Mouse (Mus musculus) cerebellum, adult 2 months (tissue): Measurements from ENCODE around the gene Hcrtr1. TPM values are rescaled to one million over a fixed set of nuclear protein-coding genes. Genes with fewer than 3 reads are reported as not detected.

Experiments used
- DNase-seq, 2 experiments: peaks; one replicate each; pipeline ENCODE4 v3.0.0; 2021
- H3K27ac ChIP-seq: fragments of 200-500 bp; 2 replicates; pipeline ENCODE4 v1.5.1; 2012; ENCODE audit warnings: low read length, control low read depth, inconsistent platforms; ENCODE audit not compliant: insufficient read depth
- H3K27me3 ChIP-seq: fragments of 200-500 bp; 2 replicates; pipeline ENCODE4 v1.6.1; 2012; ENCODE audit warnings: inconsistent platforms, mild to moderate bottlenecking, low read length, moderate library complexity; ENCODE audit not compliant: control insufficient read depth, insufficient read depth
- H3K4me1 ChIP-seq: fragments of 200-500 bp; 2 replicates; pipeline ENCODE4 v1.6.1; 2011; ENCODE audit warnings: low read length; ENCODE audit not compliant: control insufficient read depth, insufficient read depth
- H3K4me3 ChIP-seq: fragments of 200-500 bp; replicated peaks from 2 replicates; pipeline ENCODE3; 2011; ENCODE audit warnings: mild to moderate bottlenecking, low read depth, low read length, control low read depth; ENCODE audit not compliant: insufficient read depth
- CTCF ChIP-seq: fragments of 200-500 bp; IDR thresholded peaks from 2 replicates; pipeline ENCODE4 v1.5.1; 2011; ENCODE audit warnings: low read depth, mild to moderate bottlenecking, control low read depth, low read length, moderate library complexity, borderline replicate concordance; ENCODE audit not compliant: insufficient read depth
- POLR2A ChIP-seq: fragments of 200-500 bp; IDR thresholded peaks from 2 replicates; pipeline ENCODE4 v1.6.1; 2011; ENCODE audit warnings: low read length, control low read depth, borderline replicate concordance; ENCODE audit not compliant: insufficient read depth
- WGBS: fragments of 180-500 bp; shearing (Covaris S2); methylation state at CpG from one replicate; pipeline ENCODE4 v1.1.7; 2018; 5-methylcytosine and 5-hydroxymethylcytosine counted together
- polyA plus RNA-seq: library from polyadenylated mRNA; depleted of rRNA; stranded (reverse); fragments of >200 nt; gene quantifications from 2 replicates; pipeline ENCODE4 v1.2.3, GENCODE M21; 2012; rRNA removed

Hcrtr1 gene
- polyA plus RNA-seq, 1 experiment, result 5.2 TPM

DNA sequence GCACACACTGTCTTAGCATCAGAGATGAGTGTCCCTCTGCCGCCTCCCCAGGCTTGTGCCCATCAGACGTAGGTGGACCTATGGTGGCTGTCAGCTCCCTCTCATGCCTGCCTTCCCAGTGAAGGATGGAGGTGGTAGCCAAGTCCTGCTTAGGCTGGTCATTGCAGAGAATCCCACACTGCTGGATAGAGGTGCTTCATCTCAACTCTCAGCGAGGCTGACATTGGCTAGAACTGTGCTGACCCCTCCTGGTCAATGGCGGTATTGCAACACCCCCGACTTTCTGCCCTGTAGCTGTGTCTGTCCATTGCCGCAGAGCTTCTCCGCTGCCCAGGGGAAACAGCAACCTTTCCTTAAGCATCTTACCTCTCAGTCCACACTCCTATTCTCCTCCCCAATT is 51.9 kb downstream of the Hcrtr1 start:
- WGBS, result 12% methylated on average over 7 of the region's 7 CpGs
- TF ChIP-seq CTCF (peak; percentile 100), POLR2A (no peak)
- no peaks in the 10 kb centered on the region for H3K27me3 ChIP-seq
- no peak overlapping the region for H3K4me3 ChIP-seq
- H3K27ac ChIP-seq, result no peak overlapping the region
- H3K4me1 ChIP-seq, result peaks cover 43% of the 10 kb centered on the region
- DNase-seq, result peak; percentile 89 to 98

GRCm38 (mm10) chr4:130085246-130085820 is 53.8 kb downstream of the Hcrtr1 start:
- WGBS, result 41% methylated on average over 12 of the region's 12 CpGs
- no peak for TF ChIP-seq POLR2A
- no peak for TF ChIP-seq CTCF
- no peak overlapping the region for H3K4me3 ChIP-seq
- no peaks in the 10 kb centered on the region for H3K27me3 ChIP-seq
- peak; percentile 54 to 74 for DNase-seq
- peaks cover 58% of the 10 kb centered on the region for H3K4me1 ChIP-seq
- no peak overlapping the region for H3K27ac ChIP-seq

DNA sequence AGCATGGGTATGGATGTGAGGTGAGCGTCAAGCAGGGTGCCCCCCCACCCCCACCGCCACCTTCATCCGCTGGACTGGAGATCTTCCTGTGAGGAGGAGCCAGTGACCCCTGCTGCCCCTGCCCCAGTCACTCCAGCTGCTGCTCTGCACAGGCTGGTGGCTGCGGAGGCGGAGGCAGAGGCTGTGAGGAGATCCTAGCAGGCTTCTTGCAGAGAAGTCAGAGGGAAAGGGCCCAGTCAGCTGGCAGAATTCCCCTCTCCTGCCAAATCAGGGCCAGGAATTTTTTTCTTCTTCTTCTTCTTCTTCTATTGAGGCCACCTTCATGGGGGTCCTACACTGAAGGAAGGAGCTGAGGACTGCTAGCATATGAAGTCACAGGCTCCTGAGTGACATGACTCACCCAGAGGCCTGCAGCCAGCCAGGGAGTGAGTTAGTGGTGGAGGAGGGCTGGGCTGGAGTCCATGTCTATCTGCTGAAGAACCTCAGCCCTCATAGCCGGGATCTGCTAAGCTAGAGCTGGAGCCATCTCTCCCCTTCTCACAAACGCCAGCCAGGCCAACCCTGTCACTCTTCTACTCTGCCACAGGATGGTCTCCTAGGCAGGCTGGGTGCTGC is 54.7 kb downstream of the Hcrtr1 start:
- no peaks in the 10 kb centered on the region for H3K27me3 ChIP-seq
- TF ChIP-seq CTCF (no peak), POLR2A (no peak)
- peaks cover 67% of the 10 kb centered on the region for H3K4me1 ChIP-seq
- WGBS, result 61% methylated on average over 7 of the region's 7 CpGs
- no peak overlapping the region for H3K27ac ChIP-seq
- H3K4me3 ChIP-seq, result no peak overlapping the region
- peak; percentile 51 to 63 for DNase-seq

DNA sequence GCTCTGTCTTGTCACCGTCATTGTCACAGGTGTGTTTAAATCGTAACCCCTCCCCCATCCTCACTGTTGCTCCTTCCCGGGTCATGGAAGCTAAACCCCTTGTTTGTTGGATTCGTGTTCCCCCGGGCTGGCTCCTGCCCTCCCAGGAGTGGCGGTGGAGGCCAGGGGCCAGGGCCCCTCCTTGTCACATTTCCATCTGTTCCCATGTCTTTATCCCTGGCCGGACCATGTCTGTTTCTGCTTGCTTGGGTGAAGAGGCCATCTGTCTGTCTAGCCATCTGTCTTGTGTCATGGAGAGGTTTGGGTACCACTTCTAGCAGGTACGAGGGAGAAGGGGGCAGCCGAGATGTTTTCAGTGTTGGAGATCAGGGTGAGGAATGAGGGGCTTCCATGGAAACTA is 56.9 kb downstream of the Hcrtr1 start:
- peaks cover 88% of the 10 kb centered on the region for H3K4me1 ChIP-seq
- no peaks in the 10 kb centered on the region for H3K27me3 ChIP-seq
- DNase-seq, result peak in 1 of 2 experiments; percentile 47
- no peak overlapping the region for H3K4me3 ChIP-seq
- H3K27ac ChIP-seq, result no peak overlapping the region
- no peak for TF ChIP-seq POLR2A
- no peak for TF ChIP-seq CTCF
- 9% methylated on average over 9 of the region's 9 CpGs for WGBS

DNA sequence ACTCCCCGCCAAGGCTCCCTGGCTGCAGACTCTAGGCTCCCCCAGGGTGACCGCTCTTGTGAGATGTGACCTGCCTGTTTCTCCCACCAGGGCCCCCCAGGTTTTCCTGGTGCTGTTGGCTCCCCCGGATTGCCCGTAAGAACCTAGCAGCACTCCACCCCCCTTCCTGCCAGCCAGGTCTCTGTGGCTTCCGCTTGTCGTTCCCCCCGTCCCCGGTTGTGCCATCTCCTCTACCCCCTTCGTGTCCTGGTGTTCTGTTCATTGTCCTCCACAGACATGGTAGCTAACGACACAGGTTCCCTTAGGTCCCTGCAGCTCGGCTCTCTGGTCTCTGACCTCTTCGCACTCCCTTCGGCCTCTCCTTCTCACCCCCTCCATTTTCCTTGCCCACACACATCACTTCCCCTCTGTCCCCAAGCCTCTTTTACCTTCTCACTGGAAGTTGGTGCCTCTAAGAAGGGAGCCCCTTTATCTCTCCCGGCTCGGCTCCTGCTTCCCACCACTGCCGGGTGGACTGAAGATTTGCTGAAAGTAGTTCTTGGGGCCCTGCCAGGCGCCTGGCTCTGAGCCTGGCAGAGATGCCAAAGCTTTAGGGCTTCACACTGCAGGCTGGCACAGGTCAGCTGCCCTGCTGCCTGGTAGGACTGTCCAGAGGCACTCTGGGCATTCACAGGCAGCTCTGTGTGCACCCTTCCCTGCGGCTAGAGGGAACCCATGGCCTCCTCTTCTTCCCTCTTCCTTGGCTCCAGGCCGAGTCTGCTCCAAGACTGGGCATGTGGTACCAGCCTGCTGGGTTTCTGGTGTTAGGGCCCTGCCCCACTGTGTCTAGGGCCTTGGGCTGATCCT is 57.6 kb downstream of the Hcrtr1 start:
- Histone ChIP-seq H3K27me3 (no peaks in the 10 kb centered on the region), H3K27ac (no peak overlapping the region), H3K4me1 (peaks cover 92% of the 10 kb centered on the region), H3K4me3 (no peak overlapping the region)
- no peak for TF ChIP-seq CTCF
- TF ChIP-seq POLR2A, result no peak
- peak; percentile 83 for DNase-seq
- 50% methylated on average over 19 of the region's 19 CpGs for WGBS

Other genes starting within 250 kb of the Hcrtr1 start
- 0.27 and 0.29 TPM in 2 replicates for gene Spocd1, start 210.1 kb downstream of the Hcrtr1 start, polyA plus RNA-seq
- gene Adgrb2, start 154.5 kb downstream of the Hcrtr1 start, polyA plus RNA-seq, result 116 and 130 TPM in 2 replicates
- gene Col16a1, start 91.5 kb downstream of the Hcrtr1 start, polyA plus RNA-seq, result 36.4 and 44.3 TPM in 2 replicates
- gene Pef1, start 36.8 kb downstream of the Hcrtr1 start, polyA plus RNA-seq, result 89.3 and 90.2 TPM in 2 replicates
- 12.8 and 13.4 TPM in 2 replicates for gene Tinagl1, start 35.8 kb upstream of the Hcrtr1 start, polyA plus RNA-seq
- gene Gm853, start 83.0 kb upstream of the Hcrtr1 start, polyA plus RNA-seq, result 0.33 and 0.67 TPM in 2 replicates
- gene Serinc2, start 139.8 kb upstream of the Hcrtr1 start, polyA plus RNA-seq, result 39.6 and 46.5 TPM in 2 replicates
- 196 and 220 TPM in 2 replicates for gene Fabp3, start 169.2 kb upstream of the Hcrtr1 start, polyA plus RNA-seq
- gene Gm10570, start 169.3 kb upstream of the Hcrtr1 start, polyA plus RNA-seq, result 1.6 and 1.7 TPM in 2 replicates
- 87.9 and 89.6 TPM in 2 replicates for gene Zcchc17, start 220.6 kb upstream of the Hcrtr1 start, polyA plus RNA-seq
- 35.7 and 39.5 TPM in 2 replicates for gene Snrnp40, start 220.8 kb upstream of the Hcrtr1 start, polyA plus RNA-seq